Mouse (Mus musculus) right cerebral cortex, postnatal 10 days (tissue): ENCODE results near the gene B3galt6.

Source experiments
- DNase-seq, 2 experiments: peaks; one replicate each; pipeline ENCODE4 v3.0.0; 2021; ENCODE audit warnings: low spot score in 2 of 2

The B3galt6 gene

DNA sequence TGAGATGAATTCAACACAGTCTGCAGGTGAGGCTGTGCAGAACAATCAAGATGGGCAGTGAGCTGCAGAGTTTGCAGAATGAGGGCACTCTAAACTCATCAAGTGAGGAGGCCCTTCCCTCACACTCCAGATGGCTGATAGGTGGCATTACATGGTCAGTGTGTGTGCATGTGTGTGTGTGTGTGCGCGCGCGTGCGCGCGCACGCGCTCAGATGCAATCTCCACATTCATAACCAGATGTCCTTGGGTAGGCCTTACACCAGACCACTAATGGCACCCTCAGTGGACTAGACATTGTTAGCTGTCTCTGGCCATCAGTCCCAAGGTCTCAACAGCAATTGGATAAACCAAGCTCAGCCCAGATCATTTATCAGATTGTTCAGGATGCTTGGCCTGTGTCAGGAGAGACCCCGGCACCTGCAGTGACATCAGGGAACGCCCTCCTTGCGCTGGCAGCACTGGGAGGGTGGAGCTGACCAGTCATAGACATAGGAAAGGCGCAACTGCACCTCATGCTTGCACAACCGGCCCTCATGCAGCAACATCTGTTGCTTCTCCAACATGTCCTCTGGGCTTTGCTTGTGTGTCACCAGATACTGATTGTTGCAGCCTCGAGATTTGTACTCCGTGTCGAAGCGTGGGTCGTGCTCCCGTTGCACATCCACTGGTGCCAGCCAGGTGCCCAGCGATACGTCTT is 1.1 kb downstream of the B3galt6 start:
- DNase-seq = peak; percentile 36 to 78

DNA sequence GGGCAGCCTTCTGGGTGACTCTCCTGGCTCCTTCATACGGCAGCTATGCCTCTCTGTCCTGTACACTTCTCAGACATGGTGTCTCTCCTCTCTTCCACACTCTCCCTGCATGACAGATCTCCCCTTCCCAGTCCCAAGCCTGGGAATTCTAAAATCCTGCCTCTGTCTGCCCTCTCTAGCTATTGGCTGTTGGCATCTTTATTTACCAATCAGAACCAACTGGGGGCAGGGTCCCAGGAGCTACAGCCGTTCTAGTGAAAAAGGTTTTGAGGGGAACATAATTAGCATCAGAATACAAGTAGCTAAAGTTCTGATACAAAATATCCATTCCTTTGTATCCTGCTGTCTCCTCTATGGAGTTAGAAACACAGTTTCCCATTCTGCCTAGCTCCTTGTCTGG is 8.7 kb downstream of the B3galt6 start:
- DNase-seq = no peak

DNA sequence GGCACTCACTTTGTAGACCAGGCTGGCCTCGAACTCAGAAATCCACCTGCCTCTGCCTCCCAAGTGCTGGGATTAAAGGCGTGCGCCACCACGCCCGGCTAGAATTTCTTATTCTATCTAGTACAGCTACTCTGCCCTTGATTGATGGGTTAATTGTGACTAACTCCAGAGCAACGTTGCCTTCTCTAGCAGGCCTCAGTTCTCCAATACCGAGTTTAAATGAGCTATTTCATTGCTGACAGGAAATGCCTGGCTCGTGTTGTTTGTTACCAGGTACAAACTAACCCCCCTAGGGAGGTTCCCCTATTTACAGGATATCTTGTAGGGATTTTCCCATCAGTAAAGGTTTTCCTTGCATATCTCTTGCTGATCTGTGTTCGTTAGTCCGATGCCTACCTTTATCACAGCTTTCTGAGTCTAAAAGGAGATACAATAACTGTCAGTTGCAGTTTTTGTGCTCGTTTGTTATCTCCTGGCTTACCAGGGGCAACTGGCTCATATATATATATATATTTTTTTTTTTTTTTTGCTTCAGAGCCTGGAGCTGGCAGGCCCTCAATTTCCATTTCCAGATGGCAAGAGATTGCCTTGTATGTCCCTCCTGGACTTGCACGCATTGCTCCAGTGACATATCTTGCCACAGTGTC is 10.9 kb downstream of the B3galt6 start:
- no peak for DNase-seq

DNA sequence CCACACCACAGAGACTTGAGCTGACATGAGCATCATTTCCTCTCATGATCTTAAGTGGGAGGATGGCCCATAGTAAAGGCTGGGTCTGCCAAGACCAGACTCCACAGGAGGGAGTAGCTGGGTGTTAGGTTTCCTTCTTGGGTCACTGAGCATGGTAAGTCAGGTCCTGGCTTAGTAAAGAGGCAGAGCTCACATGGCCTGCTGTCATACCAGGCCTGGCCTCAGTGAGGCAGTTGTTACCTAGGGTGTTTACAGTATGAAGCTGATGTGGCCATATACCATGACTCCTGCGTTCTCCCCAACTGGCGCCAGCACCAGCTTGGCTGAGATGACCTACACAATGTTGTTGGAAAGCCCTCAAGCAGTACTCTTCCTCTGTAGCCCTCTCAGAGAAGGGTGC is 19.2 kb downstream of the B3galt6 start:
- DNase-seq = no peak

DNA sequence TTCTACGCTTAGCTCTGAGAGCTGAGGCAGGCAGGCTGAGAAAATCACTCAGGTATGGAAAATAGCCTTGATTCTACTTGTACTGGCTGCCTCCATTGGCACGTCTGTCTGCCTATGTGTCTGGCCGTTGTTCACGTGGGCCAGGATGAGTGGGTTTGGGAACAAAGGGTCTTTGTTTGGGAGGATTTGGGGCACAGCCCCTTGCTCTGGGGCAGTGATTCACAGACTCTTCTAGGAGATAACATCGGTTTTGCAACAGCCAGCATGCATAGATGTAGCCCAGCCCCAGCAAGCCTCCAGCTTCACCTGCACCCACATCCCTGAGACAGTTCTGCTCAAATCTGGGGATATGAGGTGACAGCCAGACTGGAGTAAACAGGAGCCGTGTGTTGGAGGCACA is 19.8 kb downstream of the B3galt6 start:
- DNase-seq = no peak

DNA sequence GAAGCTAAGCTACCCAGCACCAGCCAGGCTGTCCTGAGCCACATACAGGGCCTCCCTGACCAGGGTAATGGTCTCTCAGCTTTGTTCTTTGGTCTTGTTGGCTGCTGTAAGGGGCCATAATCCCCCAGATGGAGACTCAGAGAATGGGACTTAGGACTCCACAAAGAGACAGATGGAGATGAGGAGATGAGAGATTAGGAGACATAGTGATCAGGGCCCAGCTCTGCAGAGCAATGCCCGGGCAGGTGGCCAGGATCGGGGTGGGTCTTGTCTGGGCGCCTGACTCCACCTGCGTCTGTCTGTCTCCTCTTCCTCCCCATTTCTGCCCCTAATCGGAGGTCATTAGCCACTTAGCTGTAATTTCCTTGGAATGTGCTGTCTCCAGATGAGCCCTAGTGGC is 22.2 kb downstream of the B3galt6 start:
- DNase-seq = no peak

DNA sequence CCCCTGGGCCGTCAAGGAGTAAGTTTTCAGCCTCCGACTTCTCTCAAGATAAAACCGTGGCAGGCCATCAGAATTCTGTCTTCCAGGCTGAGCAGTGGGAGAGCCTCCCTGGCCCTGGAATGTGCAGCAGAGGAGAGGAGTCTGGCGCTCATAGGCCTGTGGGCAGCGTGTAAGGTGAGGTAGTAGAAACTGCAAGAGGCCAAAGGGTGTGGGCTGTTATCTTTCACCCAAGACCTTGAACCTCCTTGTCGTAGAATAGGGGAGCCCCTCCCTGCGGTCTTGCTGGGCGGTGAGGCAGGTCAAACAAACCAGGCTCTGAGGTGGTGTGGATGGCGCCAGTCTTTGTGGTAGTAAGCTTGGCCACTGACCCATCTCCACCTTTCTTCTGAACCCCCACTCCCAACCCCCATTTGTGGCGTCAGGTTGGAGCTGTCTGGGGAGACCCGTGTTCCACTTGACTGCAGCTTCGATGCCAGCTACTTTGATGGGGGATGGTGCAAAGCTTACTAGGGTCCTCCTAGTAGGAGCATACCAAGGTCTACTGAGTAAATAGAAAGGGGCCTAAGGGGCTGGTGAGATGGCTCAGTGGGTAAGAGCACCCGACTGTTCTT is 23.3 kb downstream of the B3galt6 start:
- no peak for DNase-seq

DNA sequence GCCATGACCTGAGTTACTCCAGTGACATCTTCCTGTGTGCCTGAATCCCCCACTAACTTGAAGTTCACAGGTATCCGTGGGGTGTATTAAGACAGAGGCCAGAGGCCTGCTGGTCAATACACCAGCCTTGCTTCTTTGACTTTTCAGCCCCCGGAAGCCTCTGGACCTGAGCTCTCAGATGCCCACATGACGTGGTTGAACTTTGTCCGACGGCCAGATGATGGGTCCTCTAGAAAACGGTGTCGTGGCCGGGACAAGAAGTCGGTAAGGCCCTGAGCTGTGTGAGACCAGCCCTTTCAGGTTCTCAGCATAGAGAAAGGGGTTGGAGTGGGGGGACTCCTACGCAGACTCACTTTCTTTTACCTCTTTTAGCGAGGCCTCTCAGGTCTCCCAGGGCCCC is 28.1 kb downstream of the B3galt6 start:
- DNase-seq = no peak

DNA sequence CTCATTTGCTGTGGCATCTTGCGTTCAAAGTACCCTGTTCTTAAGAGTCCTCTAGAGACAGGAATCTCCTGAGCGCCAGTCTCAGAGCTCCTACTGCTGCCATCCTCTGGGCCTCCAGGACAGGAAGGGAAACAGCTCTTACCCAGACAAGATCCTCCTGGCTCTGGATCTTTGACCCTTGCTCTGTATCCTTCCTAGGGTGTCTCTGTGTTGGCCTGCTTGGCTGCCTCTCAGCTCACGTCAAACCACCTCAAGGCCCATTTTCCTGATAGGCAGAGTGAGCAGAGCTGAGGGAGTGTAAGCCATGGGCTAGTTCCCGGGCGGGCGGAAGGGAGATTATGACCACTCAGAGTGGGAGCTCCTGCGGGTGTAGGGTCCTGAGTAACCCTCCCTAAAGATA is 29.3 kb downstream of the B3galt6 start:
- DNase-seq = no peak

DNA sequence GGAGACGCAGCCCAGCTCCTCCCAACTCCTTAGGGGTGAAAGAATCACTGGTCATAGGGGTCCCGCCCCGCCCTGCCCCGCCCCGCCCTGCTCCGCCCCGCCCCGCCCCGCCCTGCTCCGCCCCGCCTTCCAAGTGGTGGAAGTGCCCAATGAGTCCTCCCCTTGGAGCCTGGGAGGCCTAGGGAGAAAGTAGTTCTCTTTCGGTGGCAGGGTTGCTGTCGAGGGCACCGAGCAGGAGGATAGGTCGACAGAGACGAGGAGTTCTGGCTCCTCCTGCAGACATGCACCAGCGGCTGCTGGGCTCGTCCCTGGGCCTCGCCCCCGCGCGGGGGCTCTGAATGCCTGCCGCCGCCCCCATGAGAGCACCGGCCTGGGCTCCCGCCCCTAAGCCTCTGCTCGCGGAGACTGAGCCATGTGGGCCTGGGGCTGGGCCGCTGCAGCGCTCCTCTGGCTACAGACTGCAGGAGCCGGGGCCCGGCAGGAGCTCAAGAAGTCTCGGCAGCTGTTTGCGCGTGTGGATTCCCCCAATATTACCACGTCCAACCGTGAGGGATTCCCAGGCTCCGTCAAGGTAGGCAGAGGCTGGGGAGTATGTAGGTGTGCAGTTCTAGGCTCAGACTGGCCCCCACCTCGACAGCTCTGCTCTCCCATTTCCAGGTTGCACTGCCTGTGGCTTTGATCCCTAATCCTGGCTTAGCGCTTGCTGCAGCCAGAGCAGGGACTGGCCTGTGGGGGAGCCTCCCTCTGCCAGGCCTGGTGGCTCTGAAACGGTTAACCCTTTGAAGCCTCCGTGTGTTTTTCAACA is 30.1 kb downstream of the B3galt6 start, which contains the start of gene C1qtnf12:
Gene C1qtnf12, plus strand, starts transcription at position 152 of the 805 bp plus-strand sequence.
- DNase-seq = peak; percentile 42 to 50

DNA sequence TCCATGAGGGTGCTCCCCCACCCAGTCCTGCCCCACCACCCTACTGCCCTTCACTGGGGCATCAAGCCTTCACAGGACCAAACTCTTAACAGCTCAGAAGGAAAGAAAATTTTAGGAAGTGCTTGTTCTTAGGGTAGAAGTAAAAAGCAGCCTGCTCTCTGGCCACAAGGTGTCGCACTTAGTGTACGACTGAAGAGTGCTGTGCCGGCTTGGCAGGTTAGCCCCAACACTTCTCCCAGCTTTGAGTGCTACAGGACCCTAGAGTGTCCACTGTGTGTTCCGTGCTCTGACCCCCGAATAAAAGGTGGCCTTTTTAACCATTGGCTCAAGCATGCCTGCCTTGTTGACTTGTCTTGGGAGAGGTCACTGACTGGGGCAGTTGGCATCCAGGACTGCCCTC is 33.2 kb downstream of the B3galt6 start:
- peak; percentile 75 to 85 for DNase-seq

DNA sequence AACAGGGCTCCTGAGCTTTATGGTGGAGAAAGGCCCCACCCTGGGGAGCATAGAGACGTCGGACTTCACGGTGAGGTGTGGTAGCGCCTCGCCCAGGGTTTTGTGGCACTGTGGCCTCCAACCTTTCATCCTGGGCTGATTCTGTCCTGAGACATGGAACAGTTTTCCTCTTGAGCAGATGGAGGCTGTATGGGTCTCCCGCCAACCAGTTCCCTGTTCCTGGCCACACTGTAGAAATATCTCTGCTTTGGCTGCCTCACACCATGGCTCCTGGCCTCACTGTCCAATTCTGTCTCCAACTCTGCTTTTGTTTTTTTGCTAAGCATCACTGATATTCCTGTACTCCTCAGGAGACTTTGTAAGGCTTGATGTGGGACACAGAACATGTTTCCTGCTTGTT is 37.0 kb downstream of the B3galt6 start:
- no peak for DNase-seq

DNA sequence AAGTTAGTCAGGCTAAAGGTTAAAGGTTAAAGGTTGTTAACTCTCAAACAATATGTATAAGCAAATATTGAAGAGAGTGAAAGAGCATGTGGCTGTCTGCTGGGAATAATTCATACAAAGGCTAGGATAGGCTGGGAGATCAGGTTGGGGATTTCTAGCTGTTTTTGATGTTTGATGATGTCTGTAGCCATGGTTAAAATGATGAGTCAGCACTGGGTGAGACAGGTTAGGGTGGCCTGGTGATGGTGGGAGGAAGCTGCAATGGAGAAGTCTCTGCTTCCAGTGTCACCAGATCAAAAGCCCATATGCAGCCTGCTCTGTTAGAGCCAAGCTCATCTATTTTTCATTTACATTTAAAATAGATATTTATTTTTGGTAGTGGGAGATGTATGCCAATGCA is 45.4 kb downstream of the B3galt6 start:
- DNase-seq = no peak

DNA sequence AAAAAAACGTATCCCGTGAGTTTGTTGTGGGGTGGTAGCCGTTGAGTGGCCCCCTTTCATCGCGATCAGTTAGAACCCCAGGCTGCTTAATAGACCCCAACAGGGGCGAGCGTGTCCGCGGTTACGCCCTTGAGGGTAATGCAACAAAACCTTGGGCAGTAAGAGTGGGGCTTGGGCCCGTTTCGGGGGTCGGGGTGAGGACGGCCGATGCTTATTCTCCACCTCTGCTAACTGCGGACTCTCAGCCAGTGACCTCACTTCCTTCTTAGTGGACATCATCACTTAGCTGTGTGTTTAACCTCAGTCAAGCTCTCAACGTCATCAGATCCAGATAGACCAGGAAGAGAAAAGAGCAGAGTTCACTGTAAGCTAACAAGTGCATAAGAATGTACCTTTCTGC is 48.2 kb downstream of the B3galt6 start:
- no peak for DNase-seq

DNA sequence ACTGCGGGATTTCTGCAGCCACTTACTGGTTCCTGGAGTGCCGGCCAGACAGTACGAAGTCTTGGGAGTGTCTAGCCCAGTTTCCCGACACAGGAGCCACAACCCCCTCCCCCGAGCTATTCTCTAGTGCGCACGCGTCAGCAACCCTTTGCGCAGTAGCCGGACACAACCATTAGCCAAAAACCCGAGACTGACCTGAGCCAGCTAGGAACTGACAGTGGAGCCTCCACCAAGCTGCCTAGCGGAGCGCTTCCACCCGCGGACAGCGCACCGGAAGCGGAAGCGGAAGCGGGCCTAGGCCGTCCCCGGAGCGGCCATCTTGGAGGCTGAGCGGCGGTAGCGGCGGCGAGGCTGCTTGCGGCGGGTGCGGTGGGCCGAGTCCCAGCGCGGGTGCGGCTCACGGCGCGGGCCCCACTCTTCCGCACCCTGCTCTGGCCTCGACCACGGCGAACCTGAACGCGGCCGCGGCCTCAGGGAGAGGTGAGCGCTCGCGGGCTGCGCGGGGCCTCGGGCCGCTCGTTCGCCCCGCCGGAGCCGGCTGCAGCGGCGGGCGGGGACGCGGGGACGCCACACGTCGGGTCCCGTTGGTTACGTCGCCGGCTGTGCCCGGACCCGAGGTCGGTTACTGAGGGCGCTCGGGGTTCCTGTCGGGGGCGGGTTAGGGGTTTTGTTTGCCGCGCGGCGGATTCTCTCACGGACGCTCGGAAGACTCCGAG is 48.8 kb downstream of the B3galt6 start, which contains the start of gene Ube2j2:
Gene Ube2j2, plus strand, starts transcription at position 298 of the 716 bp plus-strand sequence.
- DNase-seq = peak; percentile 96 to 97

DNA sequence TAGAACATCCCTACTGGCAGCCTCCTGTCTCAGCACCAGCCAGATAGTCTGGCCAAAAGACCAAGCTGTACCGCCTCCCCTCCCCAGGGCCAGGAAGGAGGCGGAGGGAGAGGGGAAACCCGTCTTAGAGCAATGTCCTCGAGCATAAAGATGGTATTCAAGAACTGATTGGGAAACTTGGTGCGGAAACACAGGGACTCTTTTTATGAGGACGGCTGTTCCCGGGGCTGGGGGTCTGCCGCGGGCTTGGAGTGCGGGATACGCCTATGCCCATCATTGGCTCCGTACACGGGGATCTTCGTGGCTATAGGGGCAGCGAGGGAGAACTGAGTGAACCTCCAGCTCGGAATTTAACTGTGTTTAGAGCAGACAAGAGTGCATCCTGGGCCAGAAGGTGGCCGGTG is 49.4 kb downstream of the B3galt6 start:
- peak; percentile 71 to 85 for DNase-seq
